Mouse (Mus musculus) central nervous system, embryonic 11.5 days (tissue): ENCODE results near the gene Cgn. TPM values are rescaled to one million over a fixed set of nuclear protein-coding genes. Genes with fewer than 3 reads are reported as not detected.

Experiments
- polyA plus RNA-seq: library from polyadenylated mRNA; depleted of rRNA; stranded (reverse); fragments of >200 nt; gene quantifications from 2 replicates; pipeline ENCODE4 v1.2.3, GENCODE M21; 2012; rRNA removed

The Cgn gene
- 3.7 and 5.4 TPM in 2 replicates for polyA plus RNA-seq

GRCm38 (mm10) chr3:94786367-94786835 lies at the start of gene Cgn:
Gene Cgn (minus strand): TSS chr3:94786492.

Other genes starting within 250 kb of the Cgn start
- 24.1 and 34.7 TPM in 2 replicates for gene Snx27, start 203.8 kb downstream of the Cgn start, polyA plus RNA-seq
- gene Gm10972, start 143.4 kb downstream of the Cgn start, polyA plus RNA-seq = not detected in 2 replicates
- gene Tuft1, start 127.6 kb downstream of the Cgn start, polyA plus RNA-seq = 4.2 and 5.1 TPM in 2 replicates
- gene Selenbp2, start 92.9 kb downstream of the Cgn start, polyA plus RNA-seq = 0.35 and 0.37 TPM in 2 replicates
- 44.4 and 57.8 TPM in 2 replicates for gene Pogz, start 51.1 kb upstream of the Cgn start, polyA plus RNA-seq
- gene Psmb4, start 100.5 kb upstream of the Cgn start, polyA plus RNA-seq = 285 and 374 TPM in 2 replicates
- gene Selenbp1, start 146.6 kb upstream of the Cgn start, polyA plus RNA-seq = 8.0 and 12.3 TPM in 2 replicates
- 14.8 and 22.8 TPM in 2 replicates for gene Rfx5, start 167.6 kb upstream of the Cgn start, polyA plus RNA-seq
- 23.2 and 47.1 TPM in 2 replicates for gene Pi4kb, start 188.2 kb upstream of the Cgn start, polyA plus RNA-seq
- gene Zfp687, start 229.0 kb upstream of the Cgn start, polyA plus RNA-seq = 29.7 and 31.1 TPM in 2 replicates